Mouse (Mus musculus) cortical plate, adult 2 months (tissue): Measurements from ENCODE around the gene Ppp1r7. TPM values are rescaled to one million over a fixed set of nuclear protein-coding genes. Genes with fewer than 3 reads are reported as not detected.

Source experiments
- H3K27ac ChIP-seq: fragments of 200-500 bp; 2 replicates; pipeline ENCODE4 v1.5.1; 2012; ENCODE audit warnings: low read length, control low read depth, inconsistent platforms; ENCODE audit not compliant: insufficient read depth
- H3K4me1 ChIP-seq: fragments of 200-500 bp; 2 replicates; pipeline ENCODE4 v1.6.1; 2011; ENCODE audit warnings: low read length; ENCODE audit not compliant: control insufficient read depth, insufficient read depth
- H3K4me3 ChIP-seq: fragments of 200-500 bp; 2 replicates; pipeline ENCODE4 v1.5.1; 2011; ENCODE audit warnings: mild to moderate bottlenecking, low read length, control low read depth; ENCODE audit not compliant: insufficient read depth
- CTCF ChIP-seq: fragments of 200-500 bp; IDR thresholded peaks from 2 replicates; pipeline ENCODE4 v1.5.1; 2011; ENCODE audit warnings: mild to moderate bottlenecking, control low read depth, low read length; ENCODE audit not compliant: insufficient read depth; ENCODE audit errors: extremely low read depth
- POLR2A ChIP-seq: fragments of 200-500 bp; IDR thresholded peaks from 2 replicates; pipeline ENCODE4 v1.6.1; 2011; ENCODE audit warnings: mild to moderate bottlenecking, low read length, control low read depth; ENCODE audit not compliant: insufficient read depth; ENCODE audit errors: extremely low read depth
- polyA plus RNA-seq: library from polyadenylated mRNA; depleted of rRNA; stranded (reverse); fragments of >200 nt; gene quantifications from 2 replicates; pipeline ENCODE4 v1.2.3, GENCODE M21; 2012; rRNA removed

Ppp1r7 gene
- polyA plus RNA-seq, 1 experiment, result 30.4 TPM

DNA sequence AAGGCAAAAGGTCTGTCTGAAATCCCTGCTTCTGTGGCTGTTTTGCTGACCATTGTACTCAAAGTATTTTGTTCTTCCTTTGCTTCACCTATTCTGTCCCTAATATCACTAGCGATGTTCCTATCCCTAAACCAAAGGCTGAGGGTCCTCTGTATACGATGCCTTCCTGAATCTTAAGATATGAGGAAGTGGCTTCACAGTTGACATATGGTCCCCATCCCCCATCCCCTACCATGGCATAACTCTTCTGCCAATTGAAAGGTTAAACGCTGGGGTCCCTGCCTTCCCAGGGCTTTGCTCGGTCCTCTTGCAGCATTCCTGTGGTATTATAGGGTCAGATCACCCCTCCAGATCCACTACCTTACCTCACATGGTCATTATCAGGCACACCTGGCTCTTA lies 60.7 kb downstream of the Ppp1r7 start:
- no peak overlapping the region for H3K4me3 ChIP-seq
- H3K27ac ChIP-seq, result no peak overlapping the region
- TF ChIP-seq CTCF, result no peak
- no peak for TF ChIP-seq POLR2A
- H3K4me1 ChIP-seq, result no peaks in the 10 kb centered on the region

Other genes with a start within 250 kb of the Ppp1r7 start
- 349 and 356 TPM in 2 replicates for gene Kif1a, start 240.9 kb upstream of the Ppp1r7 start, polyA plus RNA-seq
- gene Agxt, start 207.6 kb upstream of the Ppp1r7 start, polyA plus RNA-seq, result not detected in 2 replicates
- not detected in 2 replicates for gene 2310007B03Rik, start 181.9 kb upstream of the Ppp1r7 start, polyA plus RNA-seq
- gene Crocc2, start 174.1 kb upstream of the Ppp1r7 start, polyA plus RNA-seq, result 0.15 and 0.29 TPM in 2 replicates
- 6.3 and 7.1 TPM in 2 replicates for gene Sned1, start 107.0 kb upstream of the Ppp1r7 start, polyA plus RNA-seq
- gene Mterf4, start 36.9 kb upstream of the Ppp1r7 start, polyA plus RNA-seq, result 18.7 and 19.0 TPM in 2 replicates
- 6.4 and 6.9 TPM in 2 replicates for gene Pask, start 628 bp downstream of the Ppp1r7 start, polyA plus RNA-seq
- gene Ano7, start 31.1 kb downstream of the Ppp1r7 start, polyA plus RNA-seq, result 0.65 and 0.81 TPM in 2 replicates
- 92.1 and 93.3 TPM in 2 replicates for gene Hdlbp, start 136.0 kb downstream of the Ppp1r7 start, polyA plus RNA-seq
- 4.1 and 5.1 TPM in 2 replicates for gene Farp2, start 169.2 kb downstream of the Ppp1r7 start, polyA plus RNA-seq